Mouse (Mus musculus): ENCODE results near the gene Snx22.

DNA sequence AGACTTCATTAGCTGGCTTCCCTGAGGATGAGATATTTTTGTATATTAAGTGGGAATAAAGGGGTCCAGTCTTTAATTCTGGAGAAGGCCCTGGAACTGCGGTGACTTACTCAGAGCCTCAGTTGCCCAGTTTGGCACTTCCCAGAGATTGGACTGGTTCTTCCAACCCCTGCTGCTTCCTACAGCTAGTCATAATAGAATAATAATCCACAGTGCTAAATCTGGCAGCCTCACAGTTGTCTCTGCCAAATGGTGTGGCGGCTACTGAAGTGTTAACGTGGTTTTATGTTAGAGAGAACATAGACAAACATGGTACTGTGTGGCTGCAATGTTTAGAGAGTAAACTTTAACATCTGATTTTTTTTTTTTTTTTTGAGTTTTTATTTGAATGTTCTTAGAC is 7.9 kb downstream of the Snx22 start:
- TF ChIP-seq CTCF (IDR thresholded peaks at IDR 0.05; ENCODE audit: control insufficient read depth, insufficient read depth, insufficient replicate concordance, low read depth, low read length), result no peak
- TF ChIP-seq POLR2A (IDR thresholded peaks at IDR 0.05; ENCODE audit: control insufficient read depth, low read depth, low read length), result no peak
